Comparison of ENCODE assay signal across 8 mouse cellular contexts in genomic region chr13:92750976-92751518, GRCm38 (mm10). TPM values are rescaled to one million over a fixed set of nuclear protein-coding genes. Genes with fewer than 3 reads are reported as not detected.
DNase-seq lines count a peak whose midpoint lies in the region; ATAC-seq and TF ChIP-seq lines count a peak whose summit lies in the region.

No protein-coding gene starts in this region.

- H3K36me3 ChIP-seq in E14TG2a.4 (ENCODE audit: insufficient read depth, low read length) = no peaks in the 10 kb centered on the region
- H3K36me3 ChIP-seq in embryonic facial prominence, embryonic 14.5 days (ENCODE audit: control insufficient read depth, insufficient read depth, low read length) = no peaks in the 10 kb centered on the region
- no peaks in the 10 kb centered on the region for H3K36me3 ChIP-seq in heart, embryonic 11.5 days (ENCODE audit: control insufficient read depth, insufficient read depth, low read length)
- no peaks in the 10 kb centered on the region for H3K36me3 ChIP-seq in kidney, embryonic 15.5 days
- no peaks in the 10 kb centered on the region for H3K36me3 ChIP-seq in stomach, embryonic 16.5 days (ENCODE audit: control insufficient read depth, insufficient read depth, low read length)

- H3K4me3 ChIP-seq in E14TG2a.4 (replicated peaks; ENCODE audit: low read length) = no peak overlapping the region
- H3K4me3 ChIP-seq in bone marrow macrophage, adult 2 months (ENCODE audit: insufficient read depth, low read length) = no peak overlapping the region
- no peak overlapping the region for H3K4me3 ChIP-seq in embryonic facial prominence, embryonic 14.5 days (ENCODE audit: low read depth, low read length)
- H3K4me3 ChIP-seq in heart, embryonic 11.5 days (ENCODE audit: low read depth, low read length) = no peak overlapping the region
- no peak overlapping the region for H3K4me3 ChIP-seq in kidney, embryonic 15.5 days (replicated peaks)
- no peak overlapping the region for H3K4me3 ChIP-seq in stomach, embryonic 16.5 days (replicated peaks; ENCODE audit: low read length)

- peak; percentile 90 for DNase-seq in embryonic facial prominence, embryonic 14.5 days (ENCODE audit: low spot score)
- DNase-seq in liver = peak; percentile 79

- H3K27me3 ChIP-seq in E14TG2a.4 (ENCODE audit: insufficient read depth, low read length) = no peaks in the 10 kb centered on the region; the same call in 1 of the 2 replicates
- 0 out of 2 replicates have a peak, but pooled peaks cover 3% of the 10 kb centered on the region for H3K27me3 ChIP-seq in embryonic facial prominence, embryonic 14.5 days (replicated peaks; ENCODE audit: control insufficient read depth, insufficient read depth, low read length)
- H3K27me3 ChIP-seq in heart, embryonic 11.5 days (ENCODE audit: control insufficient read depth, insufficient read depth, low read length) = no peaks in the 10 kb centered on the region
- no peaks in the 10 kb centered on the region for H3K27me3 ChIP-seq in kidney, embryonic 15.5 days
- H3K27me3 ChIP-seq in stomach, embryonic 16.5 days (ENCODE audit: control insufficient read depth, insufficient read depth, low read length) = no peaks in the 10 kb centered on the region

- 8% methylated on average over 7 of the region's 7 CpGs for WGBS in embryonic facial prominence, embryonic 14.5 days
- WGBS in heart, embryonic 11.5 days (ENCODE audit: insufficient replicate concordance) = 15% methylated on average over 7 of the region's 7 CpGs
- 14% methylated on average over 7 of the region's 7 CpGs for WGBS in kidney, embryonic 15.5 days
- WGBS in stomach, embryonic 16.5 days = 15% methylated on average over 7 of the region's 7 CpGs

- no peaks in the 10 kb centered on the region for H3K9me3 ChIP-seq in E14TG2a.4 (ENCODE audit: low read length)
- H3K9me3 ChIP-seq in embryonic facial prominence, embryonic 14.5 days (ENCODE audit: control insufficient read depth, low read length) = no peaks in the 10 kb centered on the region
- no peaks in the 10 kb centered on the region for H3K9me3 ChIP-seq in heart, embryonic 11.5 days (replicated peaks; ENCODE audit: control insufficient read depth, low read length)
- H3K9me3 ChIP-seq in kidney, embryonic 15.5 days (replicated peaks) = no peaks in the 10 kb centered on the region
- H3K9me3 ChIP-seq in stomach, embryonic 16.5 days (replicated peaks; ENCODE audit: control insufficient read depth, low read length) = no peaks in the 10 kb centered on the region

- H3K27ac ChIP-seq in bone marrow macrophage, adult 2 months (ENCODE audit: insufficient read depth, low read depth, low read length) = no peak overlapping the region
- 0 out of 2 replicates have a peak overlapping the region, but pooled peaks have one; percentile 28 for H3K27ac ChIP-seq in embryonic facial prominence, embryonic 14.5 days (replicated peaks; ENCODE audit: low read depth, low read length)
- no peak overlapping the region for H3K27ac ChIP-seq in heart, embryonic 11.5 days (ENCODE audit: low read depth, low read length)
- H3K27ac ChIP-seq in kidney, embryonic 15.5 days = no peak overlapping the region
- no peak overlapping the region for H3K27ac ChIP-seq in stomach, embryonic 16.5 days (ENCODE audit: low read length)

- TF ChIP-seq CTCF in E14TG2a.4 (conservative IDR thresholded peaks at IDR 0.05; ENCODE audit: low read length) = peak; percentile 57
- TF ChIP-seq CTCF in bone marrow macrophage, adult 2 months (IDR thresholded peaks at IDR 0.05; ENCODE audit: low read depth, low read length) = peak; percentile 66

- H3K9ac ChIP-seq in embryonic facial prominence, embryonic 14.5 days (ENCODE audit: low read depth, low read length) = no peak overlapping the region
- no peak overlapping the region for H3K9ac ChIP-seq in heart, embryonic 11.5 days (ENCODE audit: low read depth, low read length)
- H3K9ac ChIP-seq in kidney, embryonic 15.5 days = no peak overlapping the region
- H3K9ac ChIP-seq in stomach, embryonic 16.5 days (ENCODE audit: low read length) = no peak overlapping the region; the same call in 1 of the 2 replicates

- peak; percentile 73 for ATAC-seq in embryonic facial prominence, embryonic 14.5 days (ENCODE audit: low read depth)
- no peak for ATAC-seq in heart, embryonic 11.5 days (replicated peaks; ENCODE audit: insufficient number of reproducible peaks, low FRiP score, low TSS enrichment)
- ATAC-seq in kidney, embryonic 15.5 days (replicated peaks; ENCODE audit: low FRiP score) = peak; percentile 66; the same call in 1 of the 2 replicates
- ATAC-seq in monocyte, adult 5-6 weeks (replicated peaks; ENCODE audit: insufficient number of reproducible peaks, low FRiP score, low TSS enrichment, poor library complexity, severe bottlenecking) = peak; percentile 44
- peak; percentile 51; the same call in 1 of the 2 replicates for ATAC-seq in stomach, embryonic 16.5 days (ENCODE audit: insufficient read depth, low FRiP score)

- TF ChIP-seq POLR2A in bone marrow macrophage, adult 2 months (IDR thresholded peaks at IDR 0.05; ENCODE audit: borderline replicate concordance, low read depth, low read length) = no peak

- peak overlapping the region; percentile 39 for H3K4me2 ChIP-seq in embryonic facial prominence, embryonic 14.5 days (ENCODE audit: low read depth, low read length)
- peak overlapping the region; percentile 11 for H3K4me2 ChIP-seq in heart, embryonic 11.5 days
- H3K4me2 ChIP-seq in kidney, embryonic 15.5 days = peak overlapping the region; percentile 43
- H3K4me2 ChIP-seq in stomach, embryonic 16.5 days (ENCODE audit: low read depth, low read length) = peak overlapping the region; percentile 27; the same call in 1 of the 2 replicates

- 0 out of 2 replicates have a peak, but pooled peaks cover 6% of the 10 kb centered on the region for H3K4me1 ChIP-seq in E14TG2a.4 (replicated peaks; ENCODE audit: low read depth, low read length)
- no peaks in the 10 kb centered on the region for H3K4me1 ChIP-seq in bone marrow macrophage, adult 2 months (ENCODE audit: control insufficient read depth, insufficient read depth, low read length)
- no peaks in the 10 kb centered on the region for H3K4me1 ChIP-seq in embryonic facial prominence, embryonic 14.5 days (ENCODE audit: control insufficient read depth, insufficient read depth, low read length)
- H3K4me1 ChIP-seq in heart, embryonic 11.5 days (ENCODE audit: control insufficient read depth, insufficient read depth, low read length) = no peaks in the 10 kb centered on the region
- peaks cover 4% of the 10 kb centered on the region; the same call in 1 of the 2 replicates for H3K4me1 ChIP-seq in kidney, embryonic 15.5 days
- H3K4me1 ChIP-seq in stomach, embryonic 16.5 days (ENCODE audit: control insufficient read depth, insufficient read depth, low read length) = peaks cover 3% of the 10 kb centered on the region; the same call in 1 of the 2 replicates

RNA-seq across cellular contexts. Expression of gene Thbs4, which starts 43.6 kb away (rescaled TPM):
- not detected in 2 replicates for polyA plus RNA-seq in bone marrow macrophage, adult 2 months (2012; ENCODE audit: insufficient read depth, insufficient read length, missing spikeins)
- 56.8 and 64.8 TPM in 2 replicates for polyA plus RNA-seq in embryonic facial prominence, embryonic 14.5 days (2014; fragmentation: Nextera tagmentation; extraction: Ambion mirVana)
- 39.4 and 52.7 TPM in 2 replicates for polyA plus RNA-seq in heart, embryonic 11.5 days (2014; fragmentation: Nextera tagmentation; extraction: Ambion mirVana)
- 2.5 and 2.8 TPM in 2 replicates for polyA plus RNA-seq in kidney, embryonic 15.5 days (2015; fragmentation: Nextera tagmentation; extraction: Ambion mirVana)
- total RNA-seq in monocyte, adult 5-6 weeks (2017) = not detected in 3 replicates
- polyA plus RNA-seq in stomach, embryonic 16.5 days (2015; fragmentation: Nextera tagmentation; extraction: Ambion mirVana) = 4.6 and 6.1 TPM in 2 replicates
